In genomic region chr12:71000344-71000743, GRCm38 (mm10) we compare ENCODE assay signal across 14 mouse cellular contexts. TPM values are rescaled to one million over a fixed set of nuclear protein-coding genes. Genes with fewer than 3 reads are reported as not detected.
DNase-seq lines count a peak whose midpoint lies in the region; ATAC-seq and TF ChIP-seq lines count a peak whose summit lies in the region.
"Had no signal": no experiment of that assay in that cellular context is flagged by ENCODE, and none has a peak within 500 bp of the region (broad histone marks: within the 10 kb centered on the region; RNA-seq: fewer than 3 reads in every experiment).

No protein-coding gene starts in this region.

- TF ChIP-seq CTCF in lung, postnatal 0 days (IDR thresholded peaks at IDR 0.05): no peak
- TF ChIP-seq CTCF in lung, adult 2 months (IDR thresholded peaks at IDR 0.05; ENCODE audit: insufficient read depth, low read length): no peak
- TF ChIP-seq CTCF in embryonic fibroblast, embryonic 13.5 days (IDR thresholded peaks at IDR 0.05; ENCODE audit: borderline replicate concordance, insufficient read depth, low read length): no peak

- no peak overlapping the region for H3K9ac ChIP-seq in heart, embryonic 16.5 days (ENCODE audit: low read length)
- H3K9ac ChIP-seq in heart, embryonic 11.5 days (ENCODE audit: low read depth, low read length): no peak overlapping the region
- no peak overlapping the region for H3K9ac ChIP-seq in lung, postnatal 0 days (replicated peaks; ENCODE audit: low read depth)
- no peak overlapping the region for H3K9ac ChIP-seq in stomach, embryonic 15.5 days
- H3K9ac ChIP-seq in forebrain, embryonic 13.5 days: no peak overlapping the region
- H3K9ac ChIP-seq: forebrain, postnatal 0 days; neural tube, embryonic 12.5 days had no signal

- peaks cover 9% of the 10 kb centered on the region for H3K4me1 ChIP-seq in heart, embryonic 16.5 days (ENCODE audit: control insufficient read depth, insufficient read depth, low read length)
- no peaks in the 10 kb centered on the region; the same call in 1 of the 2 replicates for H3K4me1 ChIP-seq in heart, embryonic 11.5 days (ENCODE audit: control insufficient read depth, insufficient read depth, low read length)
- H3K4me1 ChIP-seq in lung, postnatal 0 days (ENCODE audit: insufficient read depth, low read depth, low read length): peaks cover 4% of the 10 kb centered on the region; the same call in 1 of the 2 replicates
- peaks cover 14% of the 10 kb centered on the region for H3K4me1 ChIP-seq in lung, adult 2 months (ENCODE audit: control insufficient read depth, insufficient read depth, low read length)
- H3K4me1 ChIP-seq in embryonic fibroblast, embryonic 13.5 days (ENCODE audit: control insufficient read depth, insufficient read depth, low read length): peaks cover 5% of the 10 kb centered on the region
- H3K4me1 ChIP-seq in stomach, embryonic 15.5 days: peaks cover 5% of the 10 kb centered on the region; the same call in 1 of the 2 replicates
- peaks cover 9% of the 10 kb centered on the region; the same call in 1 of the 2 replicates for H3K4me1 ChIP-seq in forebrain, embryonic 13.5 days
- H3K4me1 ChIP-seq: neural tube, embryonic 12.5 days had no signal

- no peak for TF ChIP-seq POLR2A in lung, adult 2 months (IDR thresholded peaks at IDR 0.05; ENCODE audit: borderline replicate concordance, extremely low read depth, low read depth, low read length)
- TF ChIP-seq POLR2A in embryonic fibroblast, embryonic 13.5 days (IDR thresholded peaks at IDR 0.05; ENCODE audit: low read depth, low read length): no peak

- H3K9me3 ChIP-seq in heart, embryonic 16.5 days (replicated peaks; ENCODE audit: control insufficient read depth, low read length): no peaks in the 10 kb centered on the region
- H3K9me3 ChIP-seq in heart, embryonic 11.5 days (replicated peaks; ENCODE audit: control insufficient read depth, low read length): no peaks in the 10 kb centered on the region
- no peaks in the 10 kb centered on the region for H3K9me3 ChIP-seq in lung, postnatal 0 days (ENCODE audit: low read length)
- no peaks in the 10 kb centered on the region for H3K9me3 ChIP-seq in stomach, embryonic 15.5 days
- H3K9me3 ChIP-seq in forebrain, embryonic 13.5 days (replicated peaks): no peaks in the 10 kb centered on the region
- H3K9me3 ChIP-seq: neural tube, embryonic 12.5 days had no signal

- no peak overlapping the region for H3K4me2 ChIP-seq in heart, embryonic 16.5 days (ENCODE audit: low read depth, low read length)
- no peak overlapping the region for H3K4me2 ChIP-seq in heart, embryonic 11.5 days
- H3K4me2 ChIP-seq in lung, postnatal 0 days (replicated peaks; ENCODE audit: low read depth, low read length): no peak overlapping the region
- H3K4me2 ChIP-seq in stomach, embryonic 15.5 days: no peak overlapping the region
- no peak overlapping the region for H3K4me2 ChIP-seq in forebrain, embryonic 13.5 days
- H3K4me2 ChIP-seq: neural tube, embryonic 12.5 days had no signal

- peaks cover 20% of the 10 kb centered on the region for H3K36me3 ChIP-seq in heart, embryonic 16.5 days (ENCODE audit: control insufficient read depth, insufficient read depth)
- H3K36me3 ChIP-seq in heart, embryonic 11.5 days (ENCODE audit: control insufficient read depth, insufficient read depth, low read length): peaks cover 8% of the 10 kb centered on the region
- H3K36me3 ChIP-seq in lung, postnatal 0 days (ENCODE audit: insufficient read depth, low read length): no peaks in the 10 kb centered on the region; the same call in 1 of the 2 replicates
- H3K36me3 ChIP-seq in stomach, embryonic 15.5 days: peaks cover 26% of the 10 kb centered on the region
- peaks cover 60% of the 10 kb centered on the region for H3K36me3 ChIP-seq in forebrain, embryonic 13.5 days (ENCODE audit: poor library complexity, severe bottlenecking)

- WGBS in heart, embryonic 16.5 days: 69% methylated on average over 1 of the region's 1 CpGs
- 88% methylated on average over 1 of the region's 1 CpGs for WGBS in heart, embryonic 11.5 days (ENCODE audit: insufficient replicate concordance)
- 45% methylated on average over 1 of the region's 1 CpGs for WGBS in lung, postnatal 0 days
- WGBS in lung, adult 2 months: 63% methylated on average over 1 of the region's 1 CpGs
- 70% methylated on average over 1 of the region's 1 CpGs for WGBS in stomach, embryonic 15.5 days
- 93% methylated on average over 1 of the region's 1 CpGs for WGBS in forebrain, embryonic 13.5 days

- H3K27me3 ChIP-seq in heart, embryonic 16.5 days (ENCODE audit: control insufficient read depth, insufficient read depth, low read length): no peaks in the 10 kb centered on the region
- H3K27me3 ChIP-seq in heart, embryonic 11.5 days (ENCODE audit: control insufficient read depth, insufficient read depth, low read length): no peaks in the 10 kb centered on the region
- H3K27me3 ChIP-seq in lung, postnatal 0 days (replicated peaks; ENCODE audit: insufficient read depth, low read length): no peaks in the 10 kb centered on the region
- H3K27me3 ChIP-seq in stomach, embryonic 15.5 days (replicated peaks): no peaks in the 10 kb centered on the region
- no peaks in the 10 kb centered on the region for H3K27me3 ChIP-seq in forebrain, embryonic 13.5 days
- H3K27me3 ChIP-seq: neural tube, embryonic 12.5 days had no signal

- no peak for DNase-seq in lung, postnatal 0 days (ENCODE audit: low spot score)
- DNase-seq in lung, adult 2 months: no peak
- no peak for DNase-seq in left cerebral cortex, adult 18-20 months (ENCODE audit: low spot score in 2 of 2)
- DNase-seq: adrenal gland, postnatal 25 days; cerebellum, adult 11 months; forebrain, postnatal 0 days; midbrain, embryonic 14.5 days had no signal

- TF ChIP-seq EP300 in lung, postnatal 0 days (IDR thresholded peaks at IDR 0.05): no peak

- ATAC-seq in heart, embryonic 16.5 days (replicated peaks; ENCODE audit: extremely low read depth, insufficient read depth, low FRiP score): no peak
- no peak for ATAC-seq in heart, embryonic 11.5 days (replicated peaks; ENCODE audit: insufficient number of reproducible peaks, low FRiP score, low TSS enrichment)
- peak; percentile 41; the same call in 1 of the 2 replicates for ATAC-seq in lung, postnatal 0 days
- no peak for ATAC-seq in stomach, embryonic 15.5 days (ENCODE audit: insufficient read depth, low FRiP score, low read depth)
- ATAC-seq in forebrain, embryonic 13.5 days: no peak
- ATAC-seq: forebrain, postnatal 0 days; hindbrain, postnatal 0 days had no signal

- H3K27ac ChIP-seq in heart, embryonic 16.5 days (ENCODE audit: low read length): peak overlapping the region; percentile 35; the same call in 1 of the 2 replicates
- no peak overlapping the region for H3K27ac ChIP-seq in heart, embryonic 11.5 days (ENCODE audit: low read depth, low read length)
- no peak overlapping the region for H3K27ac ChIP-seq in lung, postnatal 0 days (ENCODE audit: low read length)
- peak overlapping the region; percentile 10; the same call in 1 of the 2 replicates for H3K27ac ChIP-seq in embryonic fibroblast, embryonic 13.5 days (ENCODE audit: insufficient read depth, low read length)
- H3K27ac ChIP-seq in stomach, embryonic 15.5 days: peak overlapping the region; percentile 44; the same call in 1 of the 2 replicates
- H3K27ac ChIP-seq in forebrain, embryonic 13.5 days: no peak overlapping the region
- H3K27ac ChIP-seq: neural tube, embryonic 12.5 days had no signal

- no peak overlapping the region for H3K4me3 ChIP-seq in heart, embryonic 16.5 days (ENCODE audit: low read length)
- no peak overlapping the region for H3K4me3 ChIP-seq in heart, embryonic 11.5 days (ENCODE audit: low read depth, low read length)
- H3K4me3 ChIP-seq in lung, postnatal 0 days (ENCODE audit: low read depth, low read length): no peak overlapping the region
- no peak overlapping the region for H3K4me3 ChIP-seq in lung, adult 2 months (replicated peaks; ENCODE audit: extremely low read depth, low read depth, low read length)
- H3K4me3 ChIP-seq in embryonic fibroblast, embryonic 13.5 days (ENCODE audit: insufficient read depth, low read length): no peak overlapping the region
- no peak overlapping the region for H3K4me3 ChIP-seq in stomach, embryonic 15.5 days (replicated peaks)
- H3K4me3 ChIP-seq in forebrain, embryonic 13.5 days: no peak overlapping the region
- H3K4me3 ChIP-seq: neural tube, embryonic 12.5 days had no signal

RNA-seq across cellular contexts. Expression of gene Arid4a, which starts 15.4 kb away (rescaled TPM):
- 27.9 and 29.3 TPM in 2 replicates for polyA plus RNA-seq in heart, embryonic 16.5 days (2015; fragmentation: Nextera tagmentation; extraction: Ambion mirVana)
- 27.1 and 28.8 TPM in 2 replicates for polyA plus RNA-seq in heart, embryonic 11.5 days (2014; fragmentation: Nextera tagmentation; extraction: Ambion mirVana)
- 42.9 and 45.1 TPM in 2 replicates for polyA plus RNA-seq in lung, postnatal 0 days (2015; fragmentation: Nextera tagmentation; extraction: Ambion mirVana)
- polyA plus RNA-seq in lung, adult 2 months (2012; rRNA removed): 4.1 and 5.4 TPM in 2 replicates
- 14.0 and 17.7 TPM in 2 replicates for polyA plus RNA-seq in embryonic fibroblast, embryonic 13.5 days (2011; ENCODE audit: insufficient read length, low read depth, missing spikeins)
- 37.1 and 37.8 TPM in 2 replicates for polyA plus RNA-seq in stomach, embryonic 15.5 days (2015; fragmentation: Nextera tagmentation; extraction: Ambion mirVana)
- polyA plus RNA-seq in forebrain, embryonic 13.5 days (2015; fragmentation: Nextera tagmentation; extraction: Ambion mirVana): 51.1 and 52.0 TPM in 2 replicates
- 10 to 100 TPM; 37.2 to 38.9 TPM for total RNA-seq in left cerebral cortex, adult 18-20 months (2021)

RNA-seq across cellular contexts. Expression of gene Psma3, which starts 25.9 kb away (rescaled TPM):
- polyA plus RNA-seq in heart, embryonic 16.5 days (2015; fragmentation: Nextera tagmentation; extraction: Ambion mirVana): 433 and 454 TPM in 2 replicates
- 464 and 474 TPM in 2 replicates for polyA plus RNA-seq in heart, embryonic 11.5 days (2014; fragmentation: Nextera tagmentation; extraction: Ambion mirVana)
- polyA plus RNA-seq in lung, postnatal 0 days (2015; fragmentation: Nextera tagmentation; extraction: Ambion mirVana): 375 and 418 TPM in 2 replicates
- 14.9 and 30.0 TPM in 2 replicates for polyA plus RNA-seq in lung, adult 2 months (2012; rRNA removed)
- polyA plus RNA-seq in embryonic fibroblast, embryonic 13.5 days (2011; ENCODE audit: insufficient read length, low read depth, missing spikeins): 417 and 446 TPM in 2 replicates
- polyA plus RNA-seq in stomach, embryonic 15.5 days (2015; fragmentation: Nextera tagmentation; extraction: Ambion mirVana): 521 and 644 TPM in 2 replicates
- polyA plus RNA-seq in forebrain, embryonic 13.5 days (2015; fragmentation: Nextera tagmentation; extraction: Ambion mirVana): 640 and 646 TPM in 2 replicates
- total RNA-seq in left cerebral cortex, adult 18-20 months (2021): 100 to 1,000 TPM; 177 to 197 TPM

Comparison
In these comparisons a context has a peak if more than half of its experiments do, and no peak if none do; other contexts are left out.
1. H3K27ac ChIP-seq: peak in heart, embryonic 16.5 days (single experiment), embryonic fibroblast, embryonic 13.5 days (single experiment) and stomach, embryonic 15.5 days (single experiment); none in heart, embryonic 11.5 days (single experiment), lung, postnatal 0 days (single experiment) and forebrain, embryonic 13.5 days (single experiment).
2. RNA of gene Psma3, which starts 25.9 kb away (polyA plus RNA-seq): 640 to 646 TPM in forebrain, embryonic 13.5 days, 521 to 644 TPM in stomach, embryonic 15.5 days, 464 to 474 TPM in heart, embryonic 11.5 days, 417 to 446 TPM in embryonic fibroblast, embryonic 13.5 days, 433 to 454 TPM in heart, embryonic 16.5 days and 375 to 418 TPM in lung, postnatal 0 days; 14.9 to 30.0 TPM in lung, adult 2 months; every median in the first group is over 10 times any median in the second.